Mouse (Mus musculus) urinary bladder, postnatal 25 days (tissue): ENCODE measurements at regions not wholly inside any gene's neighbourhood (a gene's known extent, or its start where the extent isn't known, plus 50 kb on each side); places are given as distances from the start of the nearest gene placed in this dataset.

Experiments
- DNase-seq: peaks from one replicate; pipeline ENCODE4 v3.0.0; 2022; ENCODE audit warnings: low spot score

DNA sequence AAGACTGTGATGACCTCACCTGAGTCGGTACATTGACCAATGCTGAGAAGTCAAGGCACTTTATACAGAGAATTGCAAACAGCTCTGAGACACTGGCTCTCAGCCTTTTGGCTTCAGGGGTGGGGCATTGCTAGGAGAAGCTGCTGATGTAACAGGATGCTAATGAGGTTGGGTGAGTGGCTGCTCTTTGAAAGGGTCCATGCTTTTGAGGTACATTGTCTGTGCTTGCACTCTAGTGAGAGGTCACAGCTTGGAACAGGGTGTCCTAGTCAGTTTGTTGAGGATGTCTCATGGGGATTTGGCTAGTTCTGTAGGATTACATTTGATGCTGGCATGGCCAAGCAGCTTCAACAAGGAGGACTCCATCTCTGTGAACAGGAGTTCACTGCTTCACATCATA, 109.1 kb upstream of the Auts2 start:
- no peak for DNase-seq

DNA sequence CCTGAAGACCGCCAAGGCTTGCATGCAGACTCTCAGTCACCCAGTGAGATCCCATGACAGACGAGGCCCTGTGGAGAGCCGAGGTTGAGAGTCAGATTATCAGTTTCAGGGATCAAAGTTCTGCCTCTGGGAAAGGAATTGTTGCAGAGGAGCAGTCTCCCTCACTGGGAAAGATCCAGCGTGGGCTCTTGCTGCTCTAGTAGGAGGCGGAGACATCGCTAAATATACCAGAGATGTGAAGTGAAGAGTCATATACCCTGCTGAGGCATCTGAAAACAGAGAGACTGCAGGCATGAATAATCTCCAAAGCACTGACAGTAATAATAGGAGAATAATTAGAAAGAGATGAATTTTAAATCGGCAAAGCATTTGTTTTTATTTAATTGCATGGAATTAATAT, 106.6 kb upstream of the Auts2 start:
- no peak for DNase-seq

DNA sequence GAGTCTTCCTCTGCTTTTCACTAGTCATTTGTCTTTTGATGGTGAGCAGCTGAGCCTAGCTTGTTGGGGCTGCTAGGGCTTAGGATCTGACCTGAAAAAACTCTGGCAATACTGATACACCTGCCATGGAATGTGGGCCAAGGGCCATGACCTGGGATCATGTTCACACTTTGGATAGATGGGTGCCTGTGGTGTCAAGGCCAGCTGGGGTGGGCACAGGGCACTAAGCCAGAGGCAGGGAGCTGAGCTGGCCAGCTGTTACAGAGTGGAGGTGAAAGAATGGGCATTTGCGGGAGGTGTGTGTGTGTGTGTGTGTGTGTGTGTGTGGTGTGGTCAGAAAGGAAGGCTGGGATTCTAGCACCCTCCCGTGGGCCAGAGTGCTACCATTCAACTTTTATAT, 105.6 kb upstream of the Auts2 start:
- DNase-seq = no peak

DNA sequence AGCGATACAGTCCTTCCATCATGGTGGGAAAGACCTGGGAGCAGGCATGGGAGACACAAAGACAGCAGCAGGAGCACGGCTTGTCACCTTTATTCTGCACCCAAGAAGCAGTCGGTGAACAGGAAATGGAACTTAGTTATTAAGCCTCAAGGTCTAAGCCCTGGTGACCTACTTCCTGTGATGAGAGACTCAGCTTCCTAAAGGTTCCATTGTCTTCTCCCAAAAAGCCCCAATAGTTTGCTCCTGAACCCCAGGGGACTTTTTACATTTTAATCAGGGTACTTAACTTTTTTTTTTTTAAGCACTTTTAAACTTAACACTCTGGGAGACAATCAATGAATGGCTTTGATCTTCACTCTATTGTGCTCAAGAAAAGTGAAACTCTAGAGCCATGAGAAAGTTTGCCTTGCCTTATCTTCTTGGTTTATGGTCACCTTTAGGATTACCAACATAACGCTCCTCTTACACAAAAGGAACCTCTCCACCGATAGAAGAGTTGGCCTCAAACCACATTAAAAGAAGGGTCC, 101.6 kb upstream of the Auts2 start:
- DNase-seq = no peak

DNA sequence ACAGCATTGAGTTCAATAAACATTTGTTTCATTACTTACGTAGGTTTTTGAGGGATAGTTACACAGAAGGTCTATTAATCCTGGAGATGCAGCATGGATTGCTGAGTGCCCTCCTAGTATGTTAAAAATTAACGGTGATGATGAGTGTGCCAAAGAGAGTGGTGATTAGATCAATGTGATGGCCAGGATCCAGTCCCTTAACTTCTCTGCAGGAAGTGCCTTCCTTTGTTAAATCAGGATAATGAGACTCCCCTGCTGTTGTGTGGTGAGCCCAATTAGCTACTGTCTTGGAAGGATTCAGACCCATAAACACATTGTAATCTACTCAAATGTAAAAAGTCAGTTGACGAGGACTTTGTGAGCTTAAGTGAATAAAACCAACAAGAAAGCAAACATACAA, 100.1 kb upstream of the Auts2 start:
- DNase-seq = no peak

DNA sequence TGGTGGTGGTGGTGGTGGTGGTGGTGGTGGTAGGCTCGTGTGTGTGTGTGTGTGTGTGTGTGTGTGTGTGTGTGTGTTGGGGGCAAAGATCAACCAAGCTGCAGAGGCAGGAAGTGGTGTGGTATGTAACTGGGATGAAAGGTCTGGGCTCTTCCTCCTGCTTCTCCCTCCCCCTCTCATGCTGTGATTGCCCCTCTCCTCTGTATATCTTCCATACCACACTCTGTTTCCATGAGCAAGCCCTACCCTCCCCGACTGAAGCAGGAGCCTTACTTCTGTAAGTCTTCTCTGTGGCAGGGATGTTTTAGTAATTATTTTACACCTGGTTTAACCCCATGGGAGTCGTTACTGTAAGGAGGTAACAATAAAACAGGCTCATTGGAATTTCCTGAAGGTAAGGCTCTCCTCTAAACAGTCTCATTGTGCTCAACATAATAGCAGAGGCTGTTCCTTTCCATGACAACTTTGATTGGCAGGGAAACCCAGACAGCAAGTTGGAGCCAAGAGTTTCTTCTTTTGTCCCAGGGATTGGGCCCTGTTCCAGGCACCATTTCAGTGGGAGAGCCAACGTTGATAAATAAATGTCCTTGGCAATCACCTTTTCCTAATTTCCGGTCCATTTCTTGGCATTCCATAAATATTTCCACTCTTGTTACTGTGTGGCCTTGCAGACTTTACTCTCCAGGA, 90.2 kb upstream of the Auts2 start:
- no peak for DNase-seq

DNA sequence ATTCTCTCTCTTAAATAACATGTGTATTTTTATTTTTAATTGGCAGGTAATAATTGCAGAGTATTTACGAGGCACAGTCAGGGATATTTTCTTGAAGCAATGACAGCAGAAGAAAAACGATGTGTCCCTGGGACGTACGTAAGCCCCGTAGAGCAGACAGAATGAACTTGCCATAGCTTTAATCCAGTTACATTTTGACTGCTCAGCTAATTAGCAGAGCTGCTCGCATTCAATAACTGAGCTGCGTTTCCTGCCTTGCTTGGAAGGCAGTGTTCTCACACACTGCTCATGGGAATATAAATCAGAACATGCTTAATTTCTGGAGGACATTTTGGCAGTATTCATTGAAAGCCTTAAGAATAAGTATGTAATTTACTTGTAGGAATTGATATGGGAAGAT, 78.6 kb upstream of the Auts2 start:
- DNase-seq = no peak

DNA sequence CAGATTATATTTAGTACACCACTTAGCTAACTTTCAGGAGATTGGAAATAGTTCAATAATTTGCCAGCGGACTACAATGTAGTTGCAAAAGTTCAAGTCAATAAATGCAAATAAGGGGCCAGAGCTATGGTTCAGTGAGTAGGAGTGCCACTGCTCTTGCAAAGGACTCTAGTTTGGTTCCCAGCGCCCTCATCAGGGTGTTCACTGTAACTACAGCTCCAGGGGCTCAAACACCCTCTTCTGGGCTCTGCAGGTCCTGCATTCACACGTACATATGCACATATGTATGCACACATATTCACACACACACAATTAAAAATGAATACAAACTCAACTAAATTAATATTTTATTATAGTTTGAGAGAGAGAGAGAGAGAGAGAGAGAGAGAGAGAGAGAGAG, 74.1 kb upstream of the Auts2 start:
- no peak for DNase-seq

DNA sequence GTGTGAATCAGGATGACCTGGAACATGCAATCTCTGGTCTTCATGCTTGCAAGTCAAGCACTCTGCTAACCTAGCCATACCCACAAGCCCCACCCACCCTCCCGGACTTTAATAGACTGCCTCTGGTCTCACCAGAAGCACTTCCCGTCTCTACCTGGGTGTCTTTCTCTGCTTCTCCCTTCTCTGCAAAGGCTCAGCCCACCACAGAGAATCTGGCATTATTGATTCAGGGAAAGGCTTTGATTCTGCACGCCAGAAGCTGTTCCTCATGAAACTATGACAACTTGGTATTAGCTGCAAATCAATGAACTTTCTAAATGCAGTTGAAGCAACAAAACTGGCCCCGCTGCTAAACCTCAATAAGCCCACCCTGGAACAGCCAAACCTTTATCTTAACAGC, 66.1 kb upstream of the Auts2 start:
- no peak for DNase-seq

DNA sequence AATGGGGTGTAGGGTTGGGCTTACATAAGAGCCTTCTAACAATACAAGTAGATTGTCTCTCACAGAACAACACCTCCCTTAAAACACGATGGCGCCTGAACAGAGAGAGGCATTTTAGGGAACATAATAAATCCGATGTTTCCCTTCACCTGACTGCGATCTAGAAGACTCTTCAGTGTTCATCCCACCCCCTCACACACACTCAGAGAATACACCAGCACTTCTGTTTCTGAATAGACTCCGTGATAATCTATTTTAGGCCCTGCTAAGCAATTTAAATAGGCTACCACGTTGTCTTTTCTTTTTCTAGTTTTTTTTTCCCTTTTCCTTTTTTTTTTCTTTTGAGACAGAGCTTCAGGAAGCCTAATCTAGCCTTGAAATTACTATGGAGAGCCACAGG, 63.1 kb upstream of the Auts2 start:
- DNase-seq = no peak

DNA sequence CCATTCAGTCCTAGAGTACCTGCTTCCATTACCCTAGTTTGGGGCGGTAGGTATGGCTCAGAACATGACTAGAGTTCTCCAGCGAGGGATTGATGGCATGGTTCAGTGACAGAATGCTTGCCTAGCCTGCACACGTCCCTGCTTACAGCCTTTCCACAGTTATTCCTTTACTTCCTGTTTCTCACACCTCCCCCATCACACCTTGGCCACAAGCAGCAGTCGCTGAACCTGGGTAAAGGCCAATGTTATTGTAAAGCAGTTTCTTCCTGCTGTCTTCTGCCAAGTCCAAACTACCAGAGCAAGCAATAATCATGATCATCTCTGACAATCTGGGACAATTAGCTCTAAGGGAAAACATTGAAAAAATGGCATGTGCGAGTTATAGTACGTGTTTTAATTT, 51.7 kb upstream of the Auts2 start:
- DNase-seq = no peak
